Mouse (Mus musculus) hindbrain, embryonic 14.5 days (tissue): Measurements from ENCODE around the gene Gm28044. TPM values are rescaled to one million over a fixed set of nuclear protein-coding genes. Genes with fewer than 3 reads are reported as not detected.
"Not testable (repeated sequence)": the region's sequence is repeated elsewhere in the genome, so short reads cannot be mapped to it uniquely, and the experiment has no call there.

ENCODE experiments used
- ATAC-seq: fragments of 200-750 bp; cut with Nextera tagmentation; 2 replicates; pipeline ENCODE4 v1.8.0; 2017; ENCODE audit warnings: moderate number of reproducible peaks, mild to moderate bottlenecking, moderate TSS enrichment, moderate library complexity; ENCODE audit not compliant: low FRiP score
- DNase-seq: peaks from one replicate; pipeline ENCODE4 v3.0.0-alpha.2; 2015; ENCODE audit warnings: low spot score
- H3K27ac ChIP-seq: fragments of 300-500 bp; sonication (generic); 2 replicates; pipeline ENCODE4 v1.5.1; 2014; ENCODE audit warnings: mild to moderate bottlenecking, moderate library complexity
- H3K27me3 ChIP-seq: fragments of 300-500 bp; sonication (generic); 2 replicates; pipeline ENCODE4 v1.6.1; 2014; ENCODE audit warnings: mild to moderate bottlenecking, low read length, mixed read lengths; ENCODE audit not compliant: control insufficient read depth, insufficient read depth
- H3K36me3 ChIP-seq: fragments of 300-500 bp; sonication (generic); replicated peaks from 2 replicates; pipeline ENCODE4 v1.6.1; 2014; ENCODE audit not compliant: control insufficient read depth, insufficient read depth
- H3K4me1 ChIP-seq: fragments of 300-500 bp; sonication (generic); replicated peaks from 2 replicates; pipeline ENCODE4 v1.6.1; 2014; ENCODE audit warnings: antibody characterized with exemption, low read length, mixed read lengths; ENCODE audit not compliant: control insufficient read depth, insufficient read depth
- H3K4me2 ChIP-seq: fragments of 300-500 bp; sonication (generic); replicated peaks from 2 replicates; pipeline ENCODE4 v1.6.1; 2014; ENCODE audit warnings: mild to moderate bottlenecking, moderate library complexity
- H3K4me3 ChIP-seq: fragments of 300-500 bp; sonication (generic); replicated peaks from 2 replicates; pipeline ENCODE4 v1.5.1; 2014; ENCODE audit warnings: mild to moderate bottlenecking, low read length
- H3K9ac ChIP-seq: fragments of 300-500 bp; sonication (generic); 2 replicates; pipeline ENCODE4 v1.6.1; 2014
- H3K9me3 ChIP-seq: fragments of 300-500 bp; sonication (generic); 2 replicates; pipeline ENCODE4 v1.6.1; 2016; ENCODE audit warnings: low read length; ENCODE audit not compliant: control insufficient read depth
- WGBS: fragments of 180-500 bp; shearing (Covaris S2); extraction: QIAGEN DNeasy Blood & Tissue Kit; methylation state at CpG from one replicate; pipeline ENCODE4 v1.1.7; 2014; 5-methylcytosine and 5-hydroxymethylcytosine counted together
- polyA plus RNA-seq: library from polyadenylated mRNA; unstranded; fragments of >200 nt; fragmentation: Nextera tagmentation; extraction: Ambion mirVana; gene quantifications from 2 replicates; pipeline ENCODE4 v1.2.1, GENCODE M21; 2014

Gm28044 gene
- polyA plus RNA-seq, result not detected in 2 replicates

GRCm38 (mm10) chr13:67360131-67360744, at the start of gene Gm28044, which contains the start of gene Zfp953:
TSS of gene Gm28044 (minus strand) at chr13:67360536.
TSS of gene Zfp953 (minus strand) at chr13:67360605.
- DNase-seq, result peak; percentile 93
- Histone ChIP-seq H3K4me3 (peak within 1 kb of the TSS; percentile 66), H3K36me3 (no peaks in the 10 kb centered on the region), H3K9ac (peak within 1 kb of the TSS; percentile 64), H3K9me3 (no peaks in the 10 kb centered on the region), H3K4me2 (peak within 1 kb of the TSS; percentile 82), H3K4me1 (no peaks in the 10 kb centered on the region), H3K27ac (0 out of 2 replicates have a peak within 1 kb of the TSS, but pooled peaks have one; percentile 35), H3K27me3 (no peaks in the 10 kb centered on the region)
- ATAC-seq, result peak; percentile 92
- WGBS, result under 1% methylated on average over 15 of the region's 15 CpGs

- not testable (repeated sequence) for H3K36me3 ChIP-seq, H3K27ac ChIP-seq, H3K27me3 ChIP-seq, H3K4me1 ChIP-seq, H3K9me3 ChIP-seq
- WGBS, result 6% methylated on average over 14 of the region's 16 CpGs
- ATAC-seq (peak; percentile 96), DNase-seq (peak; percentile 72)
- Histone ChIP-seq H3K4me2 (peak within 1 kb of the TSS; percentile 69), H3K4me3 (peak within 1 kb of the TSS; percentile 50), H3K9ac (peak within 1 kb of the TSS; percentile 62)
Measured at GRCm38 (mm10) chr13:67399183-67399903, 39.0 kb upstream of the Gm28044 start, which contains the start of gene Zfp429. TSS of gene Zfp429 (minus strand) at chr13:67399819.

- H3K36me3 ChIP-seq, H3K4me3 ChIP-seq, H3K27ac ChIP-seq, H3K4me2 ChIP-seq, H3K9me3 ChIP-seq, DNase-seq, H3K27me3 ChIP-seq, H3K9ac ChIP-seq, H3K4me1 ChIP-seq, ATAC-seq: not testable (repeated sequence)
- WGBS, result 61% methylated on average over 3 of the region's 3 CpGs
Measured at GRCm38 (mm10) chr13:67376255-67376654, 15.9 kb upstream of the Gm28044 start.

GRCm38 (mm10) chr13:67375050-67375911, 14.9 kb upstream of the Gm28044 start, which contains the start of the genes Gm28041 and Zfp456:
TSS of gene Gm28041 (minus strand) at chr13:67375733.
TSS of gene Zfp456 (minus strand) at chr13:67375810.
- WGBS, result 18% methylated on average over 14 of the region's 15 CpGs
- peak; percentile 91 for ATAC-seq
- not testable (repeated sequence) for H3K27ac ChIP-seq, H3K9me3 ChIP-seq, H3K4me1 ChIP-seq, H3K27me3 ChIP-seq, H3K36me3 ChIP-seq
- peak; percentile 71 for DNase-seq
- Histone ChIP-seq H3K4me2 (peak within 1 kb of the TSS; percentile 65), H3K9ac (peak within 1 kb of the TSS; percentile 45; the same call in 1 of the 2 replicates), H3K4me3 (peak within 1 kb of the TSS; percentile 35)

GRCm38 (mm10) chr13:67351854-67352253, 8.5 kb downstream of the Gm28044 start:
- Histone ChIP-seq H3K4me1 (no peaks in the 10 kb centered on the region), H3K9ac (no peak overlapping the region), H3K27me3 (no peaks in the 10 kb centered on the region), H3K4me2 (no peak overlapping the region), H3K27ac (no peak overlapping the region), H3K9me3 (no peaks in the 10 kb centered on the region), H3K4me3 (no peak overlapping the region), H3K36me3 (no peaks in the 10 kb centered on the region)
- ATAC-seq (no peak), DNase-seq (no peak)

- 95% methylated on average over 2 of the region's 2 CpGs for WGBS
- Histone ChIP-seq H3K4me2 (no peak overlapping the region), H3K9ac (no peak overlapping the region), H3K36me3 (peaks cover 15% of the 10 kb centered on the region), H3K9me3 (no peaks in the 10 kb centered on the region), H3K4me1 (no peaks in the 10 kb centered on the region), H3K27me3 (no peaks in the 10 kb centered on the region), H3K4me3 (no peak overlapping the region), H3K27ac (no peak overlapping the region)
- no peak for ATAC-seq
- no peak for DNase-seq
Measured at GRCm38 (mm10) chr13:67343422-67343821, 16.9 kb downstream of the Gm28044 start.

- Histone ChIP-seq H3K9me3 (0 out of 2 replicates have a peak, but pooled peaks cover 6% of the 10 kb centered on the region), H3K36me3 (no peaks in the 10 kb centered on the region), H3K4me1 (no peaks in the 10 kb centered on the region), H3K9ac (peak overlapping the region; percentile 54), H3K4me3 (peak overlapping the region; percentile 41), H3K27me3 (no peaks in the 10 kb centered on the region), H3K27ac (no peak overlapping the region), H3K4me2 (peak overlapping the region; percentile 72)
- ATAC-seq, result peak; percentile 29; the same call in 1 of the 2 replicates
- no peak for DNase-seq
- 58% methylated on average over 1 of the region's 1 CpGs for WGBS
Measured at GRCm38 (mm10) chr13:67332877-67333276, 27.5 kb downstream of the Gm28044 start.

GRCm38 (mm10) chr13:67332019-67332724, 28.2 kb downstream of the Gm28044 start, which contains the start of gene Zfp595:
TSS of gene Zfp595 (minus strand) at chr13:67332570.
- Histone ChIP-seq H3K27me3 (no peaks in the 10 kb centered on the region), H3K4me1 (no peaks in the 10 kb centered on the region), H3K4me2 (peak within 1 kb of the TSS; percentile 72), H3K27ac (no peak within 1 kb of the TSS), H3K9me3 (0 out of 2 replicates have a peak, but pooled peaks cover 6% of the 10 kb centered on the region), H3K36me3 (no peaks in the 10 kb centered on the region), H3K9ac (peak within 1 kb of the TSS; percentile 54), H3K4me3 (peak within 1 kb of the TSS; percentile 41)
- WGBS, result 18% methylated on average over 17 of the region's 17 CpGs
- peak; percentile 92 for ATAC-seq
- peak; percentile 84 for DNase-seq
